In the genomic region with DNA sequence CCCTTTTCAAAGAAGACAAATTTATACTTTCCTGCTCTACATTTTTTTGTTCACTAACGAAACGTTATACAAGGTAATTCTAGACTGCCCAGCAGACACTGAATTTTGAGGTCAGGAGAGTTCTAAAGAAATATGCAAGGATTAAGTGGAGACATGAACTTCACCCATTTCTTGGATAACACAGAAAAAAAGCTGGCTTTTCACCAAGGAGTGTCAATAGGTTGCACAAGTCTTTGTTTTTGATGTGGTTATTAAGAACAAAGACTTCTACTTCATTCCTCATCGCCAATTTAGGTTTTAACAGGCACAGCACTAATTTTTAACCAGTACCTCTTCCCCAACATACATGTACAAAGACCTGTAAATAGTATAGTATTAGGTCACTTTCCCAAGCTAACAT, we compare ENCODE assay signal across 32 mouse cellular contexts. TPM values are rescaled to one million over a fixed set of nuclear protein-coding genes. Genes with fewer than 3 reads are reported as not detected.
DNase-seq lines count a peak whose midpoint lies in the region; ATAC-seq and TF ChIP-seq lines count a peak whose summit lies in the region.
"Had no signal": no experiment of that assay in that cellular context is flagged by ENCODE, and none has a peak within 500 bp of the region (broad histone marks: within the 10 kb centered on the region; RNA-seq: fewer than 3 reads in every experiment).

No protein-coding gene starts in this region.

- no peak for TF ChIP-seq CTCF in liver, postnatal 0 days (IDR thresholded peaks at IDR 0.05; ENCODE audit: low read depth)

- WGBS in heart, embryonic 13.5 days = 76% methylated on average over 3 of the region's 3 CpGs
- 62% methylated on average over 3 of the region's 3 CpGs for WGBS in liver, postnatal 0 days (ENCODE audit: insufficient replicate concordance)
- WGBS in liver, embryonic 11.5 days = 84% methylated on average over 3 of the region's 3 CpGs
- WGBS in hindbrain, embryonic 11.5 days = 80% methylated on average over 3 of the region's 3 CpGs

- no peaks in the 10 kb centered on the region for H3K27me3 ChIP-seq in heart, embryonic 13.5 days (replicated peaks)
- H3K27me3 ChIP-seq in liver, postnatal 0 days (ENCODE audit: insufficient read depth, low read length) = no peaks in the 10 kb centered on the region
- no peaks in the 10 kb centered on the region for H3K27me3 ChIP-seq in liver, embryonic 11.5 days (replicated peaks; ENCODE audit: control insufficient read depth, insufficient read depth, low read length)
- no peaks in the 10 kb centered on the region for H3K27me3 ChIP-seq in hindbrain, embryonic 11.5 days (ENCODE audit: control insufficient read depth, insufficient read depth, low read length)
- H3K27me3 ChIP-seq: embryonic facial prominence, embryonic 12.5 days; intestine, embryonic 15.5 days; liver, embryonic 13.5 days; lung, embryonic 15.5 days; neural tube, embryonic 12.5 days had no signal

- no peak for ATAC-seq in heart, embryonic 13.5 days (ENCODE audit: extremely low read depth, insufficient number of reproducible peaks, low FRiP score, low TSS enrichment)
- no peak for ATAC-seq in liver, postnatal 0 days
- no peak for ATAC-seq in liver, embryonic 11.5 days (replicated peaks; ENCODE audit: low FRiP score)
- ATAC-seq in hindbrain, embryonic 11.5 days (ENCODE audit: low FRiP score) = no peak
- ATAC-seq: activated CD4-positive, CD25-positive, alpha-beta regulatory T cell, adult 4 months; hindbrain, postnatal 0 days; intestine, embryonic 15.5 days; midbrain, embryonic 16.5 days had no signal

- H3K9me3 ChIP-seq in heart, embryonic 13.5 days = no peaks in the 10 kb centered on the region
- no peaks in the 10 kb centered on the region for H3K9me3 ChIP-seq in liver, postnatal 0 days (ENCODE audit: low read length)
- H3K9me3 ChIP-seq in liver, embryonic 11.5 days (ENCODE audit: control insufficient read depth, low read length) = no peaks in the 10 kb centered on the region
- H3K9me3 ChIP-seq in hindbrain, embryonic 11.5 days (ENCODE audit: control insufficient read depth, low read length) = no peaks in the 10 kb centered on the region
- H3K9me3 ChIP-seq: embryonic facial prominence, embryonic 12.5 days; heart, embryonic 10.5 days; intestine, embryonic 15.5 days; liver, embryonic 13.5 days; lung, embryonic 15.5 days; neural tube, embryonic 12.5 days had no signal

- H3K9ac ChIP-seq in heart, embryonic 13.5 days = no peak overlapping the region
- 0 out of 2 replicates have a peak overlapping the region, but pooled peaks have one; percentile 23 for H3K9ac ChIP-seq in liver, postnatal 0 days (replicated peaks)
- no peak overlapping the region for H3K9ac ChIP-seq in liver, embryonic 11.5 days (ENCODE audit: low read depth, low read length)
- no peak overlapping the region for H3K9ac ChIP-seq in hindbrain, embryonic 11.5 days (ENCODE audit: low read depth, low read length)
- H3K9ac ChIP-seq: embryonic facial prominence, embryonic 12.5 days; intestine, embryonic 15.5 days; lung, embryonic 15.5 days; neural tube, embryonic 12.5 days had no signal

- H3K36me3 ChIP-seq in heart, embryonic 13.5 days = peaks cover 41% of the 10 kb centered on the region
- peaks cover 25% of the 10 kb centered on the region for H3K36me3 ChIP-seq in liver, postnatal 0 days (replicated peaks; ENCODE audit: insufficient read depth, low read length)
- H3K36me3 ChIP-seq in liver, embryonic 11.5 days (ENCODE audit: control insufficient read depth, insufficient read depth, low read length) = peaks cover under 1% of the 10 kb centered on the region; the same call in 1 of the 2 replicates
- H3K36me3 ChIP-seq in hindbrain, embryonic 11.5 days (ENCODE audit: control insufficient read depth, insufficient read depth, low read length) = peaks cover 5% of the 10 kb centered on the region; the same call in 1 of the 2 replicates
- H3K36me3 ChIP-seq: intestine, embryonic 15.5 days had no signal

- 0 out of 2 replicates have a peak overlapping the region, but pooled peaks have one; percentile 13 for H3K4me2 ChIP-seq in heart, embryonic 13.5 days
- no peak overlapping the region for H3K4me2 ChIP-seq in liver, postnatal 0 days (ENCODE audit: low read depth, low read length)
- H3K4me2 ChIP-seq in liver, embryonic 11.5 days = no peak overlapping the region
- H3K4me2 ChIP-seq in hindbrain, embryonic 11.5 days (replicated peaks; ENCODE audit: low read depth, low read length) = no peak overlapping the region
- H3K4me2 ChIP-seq: intestine, embryonic 15.5 days had no signal

- intact Hi-C loops in heart, postnatal 10 days (cut with DNase I) = loop anchor here (5.0 kb wide), 1 partner anchor 87 kb away; a partner anchor contains a TSS

- no peak overlapping the region for H3K27ac ChIP-seq in heart, embryonic 13.5 days (replicated peaks)
- H3K27ac ChIP-seq in liver, postnatal 0 days (ENCODE audit: low read depth) = no peak overlapping the region
- H3K27ac ChIP-seq in liver, embryonic 11.5 days (ENCODE audit: low read depth, low read length) = no peak overlapping the region
- no peak overlapping the region for H3K27ac ChIP-seq in hindbrain, embryonic 11.5 days (ENCODE audit: low read depth, low read length)
- H3K27ac ChIP-seq: embryonic facial prominence, embryonic 12.5 days; heart, embryonic 10.5 days; hindbrain, postnatal 0 days; intestine, embryonic 15.5 days; liver, embryonic 13.5 days; lung, embryonic 15.5 days; neural tube, embryonic 12.5 days; stomach, postnatal 0 days had no signal

- no peak for TF ChIP-seq EP300 in liver, postnatal 0 days (IDR thresholded peaks at IDR 0.05; ENCODE audit: low read depth)

- no peak overlapping the region for H3K4me3 ChIP-seq in heart, embryonic 13.5 days
- no peak overlapping the region for H3K4me3 ChIP-seq in liver, postnatal 0 days (ENCODE audit: low read depth, low read length)
- H3K4me3 ChIP-seq in liver, embryonic 11.5 days (ENCODE audit: low read depth, low read length) = no peak overlapping the region
- H3K4me3 ChIP-seq in hindbrain, embryonic 11.5 days (ENCODE audit: low read depth, low read length) = no peak overlapping the region
- H3K4me3 ChIP-seq: embryonic facial prominence, embryonic 12.5 days; erythroblast, embryonic 14.5 days; heart, embryonic 10.5 days; intestine, embryonic 15.5 days; neural tube, embryonic 12.5 days had no signal

- H3K4me1 ChIP-seq in heart, embryonic 13.5 days = peaks cover 26% of the 10 kb centered on the region
- H3K4me1 ChIP-seq in liver, postnatal 0 days (ENCODE audit: insufficient read depth) = peaks cover 15% of the 10 kb centered on the region
- H3K4me1 ChIP-seq in liver, embryonic 11.5 days (replicated peaks; ENCODE audit: control insufficient read depth, insufficient read depth, low read length) = peaks cover 9% of the 10 kb centered on the region
- H3K4me1 ChIP-seq in hindbrain, embryonic 11.5 days (replicated peaks; ENCODE audit: control insufficient read depth, insufficient read depth, low read length) = no peaks in the 10 kb centered on the region
- H3K4me1 ChIP-seq: intestine, embryonic 15.5 days had no signal

- no peak for DNase-seq in heart, postnatal 10 days
- no peak for DNase-seq in liver, postnatal 0 days
- DNase-seq in liver, embryonic 11.5 days (ENCODE audit: low spot score) = no peak
- DNase-seq in 3T3-L1 (ENCODE audit: low read depth, low spot score) (peak; percentile 32), adipocyte (ENCODE audit: low spot score) (peak; percentile 81)
- no peak for DNase-seq in spleen, postnatal 4 days (ENCODE audit: low spot score in 2 of 2)
- no peak for DNase-seq in hindbrain, embryonic 11.5 days (ENCODE audit: low spot score)
- DNase-seq: adrenal gland, adult 8-10 months; cerebellum, adult 8-10 months; cerebellum, postnatal 36 days; gastrocnemius, postnatal 25 days; heart, adult 11 months; heart, postnatal 4 days; kidney, adult 9 months; kidney, postnatal 10 days; layer of hippocampus, adult 9-11 months; liver, embryonic 13.5 days; right cerebral cortex, adult 18-20 months; spleen, adult 18-20 months; thymus, adult 18-20 months; thymus, postnatal 25 days had no signal

RNA-seq across cellular contexts. Expression of a gene that starts 1.7 kb away (rescaled TPM):
- 129 and 148 TPM in 2 replicates for polyA plus RNA-seq in heart, embryonic 13.5 days (2015; fragmentation: Nextera tagmentation; extraction: Ambion mirVana)
- 10 to 100 TPM; 56.2 to 63.2 TPM for total RNA-seq in heart, postnatal 10 days (2021)
- polyA plus RNA-seq in liver, postnatal 0 days (2015; fragmentation: Nextera tagmentation; extraction: Ambion mirVana) = 64.6 and 66.7 TPM in 2 replicates
- 159 and 173 TPM in 2 replicates for polyA plus RNA-seq in liver, embryonic 11.5 days (2014; fragmentation: Nextera tagmentation; extraction: Ambion mirVana)
- polyA plus RNA-seq in hindbrain, embryonic 11.5 days (2014; fragmentation: Nextera tagmentation; extraction: Ambion mirVana) = 223 and 230 TPM in 2 replicates

RNA-seq across cellular contexts. Expression of a gene that starts 2.7 kb away (rescaled TPM):
- 121 and 129 TPM in 2 replicates for polyA plus RNA-seq in heart, embryonic 13.5 days (2015; fragmentation: Nextera tagmentation; extraction: Ambion mirVana)
- total RNA-seq in heart, postnatal 10 days (2021) = 100 to 1,000 TPM; 143 to 150 TPM
- 57.4 TPM in 2 replicates for polyA plus RNA-seq in liver, postnatal 0 days (2015; fragmentation: Nextera tagmentation; extraction: Ambion mirVana)
- 220 and 229 TPM in 2 replicates for polyA plus RNA-seq in liver, embryonic 11.5 days (2014; fragmentation: Nextera tagmentation; extraction: Ambion mirVana)
- 203 and 230 TPM in 2 replicates for polyA plus RNA-seq in hindbrain, embryonic 11.5 days (2014; fragmentation: Nextera tagmentation; extraction: Ambion mirVana)

RNA-seq across cellular contexts. Expression of a gene that starts 22.8 kb away (rescaled TPM):
- 290 and 300 TPM in 2 replicates for polyA plus RNA-seq in heart, embryonic 13.5 days (2015; fragmentation: Nextera tagmentation; extraction: Ambion mirVana)
- total RNA-seq in heart, postnatal 10 days (2021) = 100 to 1,000 TPM; 103 to 108 TPM
- 156 and 162 TPM in 2 replicates for polyA plus RNA-seq in liver, postnatal 0 days (2015; fragmentation: Nextera tagmentation; extraction: Ambion mirVana)
- polyA plus RNA-seq in liver, embryonic 11.5 days (2014; fragmentation: Nextera tagmentation; extraction: Ambion mirVana) = 443 and 461 TPM in 2 replicates
- polyA plus RNA-seq in hindbrain, embryonic 11.5 days (2014; fragmentation: Nextera tagmentation; extraction: Ambion mirVana) = 558 and 580 TPM in 2 replicates

RNA-seq across cellular contexts. Expression of a gene that starts 51.1 kb away (rescaled TPM):
- 79.3 and 97.1 TPM in 2 replicates for polyA plus RNA-seq in heart, embryonic 13.5 days (2015; fragmentation: Nextera tagmentation; extraction: Ambion mirVana)
- 10 to 100 TPM; 43.6 to 44.1 TPM for total RNA-seq in heart, postnatal 10 days (2021)
- 95.6 and 99.6 TPM in 2 replicates for polyA plus RNA-seq in liver, postnatal 0 days (2015; fragmentation: Nextera tagmentation; extraction: Ambion mirVana)
- 187 TPM in 2 replicates for polyA plus RNA-seq in liver, embryonic 11.5 days (2014; fragmentation: Nextera tagmentation; extraction: Ambion mirVana)
- 178 and 182 TPM in 2 replicates for polyA plus RNA-seq in hindbrain, embryonic 11.5 days (2014; fragmentation: Nextera tagmentation; extraction: Ambion mirVana)

RNA-seq across cellular contexts. Expression of a gene that starts 54.2 kb away (rescaled TPM):
- polyA plus RNA-seq in heart, embryonic 13.5 days (2015; fragmentation: Nextera tagmentation; extraction: Ambion mirVana) = 0.28 and 0.31 TPM in 2 replicates
- under 1 TPM; 0.10 to 0.12 TPM for total RNA-seq in heart, postnatal 10 days (2021)
- 0.02 and 0.04 TPM in 2 replicates for polyA plus RNA-seq in liver, postnatal 0 days (2015; fragmentation: Nextera tagmentation; extraction: Ambion mirVana)
- 0.34 and 0.49 TPM in 2 replicates for polyA plus RNA-seq in liver, embryonic 11.5 days (2014; fragmentation: Nextera tagmentation; extraction: Ambion mirVana)
- polyA plus RNA-seq in hindbrain, embryonic 11.5 days (2014; fragmentation: Nextera tagmentation; extraction: Ambion mirVana) = 0.32 and 0.66 TPM in 2 replicates
- polyA plus RNA-seq: erythroblast, embryonic 14.5 days had no signal

Comparison
In these comparisons a context has a peak if more than half of its experiments do, and no peak if none do; other contexts are left out.
1. DNase-seq: peak in 3T3-L1 (single experiment) and adipocyte (single experiment); none in heart, postnatal 10 days (0 of 2), liver, postnatal 0 days (single experiment), liver, embryonic 11.5 days (single experiment), spleen, postnatal 4 days (0 of 2) and hindbrain, embryonic 11.5 days (single experiment).